Mouse (Mus musculus) lung, postnatal 0 days (tissue): ENCODE results near the gene Bpnt1.

Experiments used
- CTCF ChIP-seq: IDR thresholded peaks from 2 replicates; pipeline ENCODE4 v1.5.1; 2016; ENCODE audit warnings: antibody characterized with exemption, mild to moderate bottlenecking
- EP300 ChIP-seq: IDR thresholded peaks from 2 replicates; pipeline ENCODE4 v1.6.1; 2016; ENCODE audit warnings: antibody characterized with exemption, mild to moderate bottlenecking, control low read depth

DNA sequence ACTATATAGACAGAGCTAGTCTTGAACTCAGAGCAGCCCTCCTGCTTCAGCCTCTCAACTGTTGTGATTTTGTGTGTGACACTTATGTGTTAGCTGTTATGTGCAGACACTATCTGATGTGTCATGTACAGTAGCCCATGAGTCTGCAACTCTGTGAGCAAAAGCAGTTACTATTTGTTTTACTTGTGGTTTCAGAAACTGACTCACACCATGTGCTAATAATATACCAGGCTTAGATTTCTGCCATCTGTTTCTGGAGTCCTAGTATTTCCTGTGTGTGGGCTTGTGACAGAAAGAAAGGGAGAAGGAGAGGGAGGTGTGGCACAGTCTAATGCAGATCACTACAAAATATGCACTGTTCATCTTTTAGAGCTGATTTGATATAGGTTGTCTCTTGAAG is 44.4 kb downstream of the Bpnt1 start:
- TF ChIP-seq EP300 (no peak), CTCF (no peak)
